Mouse (Mus musculus) forebrain, embryonic 11.5 days (tissue): ENCODE results near the gene Tlk2. TPM values are rescaled to one million over a fixed set of nuclear protein-coding genes. Genes with fewer than 3 reads are reported as not detected.

Source experiments
- ATAC-seq: fragments of 200-750 bp; cut with Nextera tagmentation; replicated peaks from 2 replicates; pipeline ENCODE4 v1.8.0; 2017; ENCODE audit warnings: moderate TSS enrichment; ENCODE audit not compliant: low FRiP score
- DNase-seq: peaks from one replicate; pipeline ENCODE4 v3.0.0-alpha.2; 2017; ENCODE audit warnings: low spot score
- H3K27ac ChIP-seq: fragments of 300-500 bp; sonication (generic); 2 replicates; pipeline ENCODE4 v1.5.1; 2014; ENCODE audit warnings: low read depth, low read length
- H3K27me3 ChIP-seq: fragments of 300-500 bp; sonication (generic); 2 replicates; pipeline ENCODE4 v1.6.1; 2014; ENCODE audit warnings: mild to moderate bottlenecking, low read length, mixed read lengths; ENCODE audit not compliant: control insufficient read depth, insufficient read depth
- H3K36me3 ChIP-seq: fragments of 300-500 bp; sonication (generic); 2 replicates; pipeline ENCODE4 v1.6.1; 2014; ENCODE audit warnings: mild to moderate bottlenecking, low read length, moderate library complexity, mixed read lengths; ENCODE audit not compliant: control insufficient read depth, insufficient read depth
- H3K4me1 ChIP-seq: fragments of 300-500 bp; sonication (generic); replicated peaks from 2 replicates; pipeline ENCODE4 v1.6.1; 2014; ENCODE audit warnings: low read length, mixed read lengths; ENCODE audit not compliant: control insufficient read depth, insufficient read depth
- H3K4me2 ChIP-seq: fragments of 300-500 bp; sonication (generic); 2 replicates; pipeline ENCODE4 v1.6.1; 2014; ENCODE audit warnings: low read depth, mild to moderate bottlenecking, low read length, moderate library complexity, mixed read lengths; ENCODE audit not compliant: severe bottlenecking
- H3K4me3 ChIP-seq: fragments of 300-500 bp; sonication (generic); 2 replicates; pipeline ENCODE4 v1.5.1; 2014; ENCODE audit warnings: low read depth, low read length
- H3K9ac ChIP-seq: fragments of 300-500 bp; sonication (generic); 2 replicates; pipeline ENCODE4 v1.6.1; 2014; ENCODE audit warnings: low read length
- H3K9me3 ChIP-seq: fragments of 300-500 bp; sonication (generic); 2 replicates; pipeline ENCODE4 v1.6.1; 2016; ENCODE audit warnings: low read length, mixed read lengths; ENCODE audit not compliant: control insufficient read depth
- WGBS: fragments of 180-500 bp; shearing (Covaris S2); extraction: QIAGEN DNeasy Blood & Tissue Kit; methylation state at CpG from one replicate; pipeline ENCODE4 v1.1.7; 2014; 5-methylcytosine and 5-hydroxymethylcytosine counted together
- polyA plus RNA-seq: library from polyadenylated mRNA; unstranded; fragments of >200 nt; fragmentation: Nextera tagmentation; extraction: Ambion mirVana; gene quantifications from 2 replicates; pipeline ENCODE4 v1.2.1, GENCODE M21; 2014

The Tlk2 gene
- polyA plus RNA-seq, 1 experiment from 2014 or later: 27.5 TPM

- no peak overlapping the region for H3K9ac ChIP-seq
- no peaks in the 10 kb centered on the region for H3K4me1 ChIP-seq
- no peak overlapping the region for H3K27ac ChIP-seq
- no peak overlapping the region for H3K4me3 ChIP-seq
- 97% methylated on average over 1 of the region's 1 CpGs for WGBS
- no peaks in the 10 kb centered on the region; the same call in 1 of the 2 replicates for H3K36me3 ChIP-seq
- H3K27me3 ChIP-seq: no peaks in the 10 kb centered on the region
- H3K4me2 ChIP-seq: no peak overlapping the region
- DNase-seq (no peak), ATAC-seq (no peak)
- no peaks in the 10 kb centered on the region for H3K9me3 ChIP-seq
Observed at GRCm38 (mm10) chr11:105210007-105210406, 31.4 kb downstream of the Tlk2 start.

- Histone ChIP-seq H3K9ac (no peak overlapping the region), H3K4me3 (no peak overlapping the region), H3K27ac (no peak overlapping the region), H3K4me2 (no peak overlapping the region), H3K36me3 (no peaks in the 10 kb centered on the region; the same call in 1 of the 2 replicates), H3K9me3 (no peaks in the 10 kb centered on the region), H3K4me1 (no peaks in the 10 kb centered on the region), H3K27me3 (no peaks in the 10 kb centered on the region)
- 94% methylated on average over 1 of the region's 1 CpGs for WGBS
- no peak for DNase-seq
- ATAC-seq: no peak
Observed at GRCm38 (mm10) chr11:105214257-105214656, 35.6 kb downstream of the Tlk2 start.

- H3K4me3 ChIP-seq: no peak overlapping the region
- H3K9ac ChIP-seq: no peak overlapping the region
- H3K27me3 ChIP-seq: no peaks in the 10 kb centered on the region
- H3K4me2 ChIP-seq: no peak overlapping the region
- WGBS: 94% methylated on average over 2 of the region's 2 CpGs
- no peaks in the 10 kb centered on the region for H3K9me3 ChIP-seq
- no peak overlapping the region for H3K27ac ChIP-seq
- no peak for DNase-seq
- ATAC-seq: no peak
- H3K36me3 ChIP-seq: no peaks in the 10 kb centered on the region; the same call in 1 of the 2 replicates
- H3K4me1 ChIP-seq: no peaks in the 10 kb centered on the region
Observed at GRCm38 (mm10) chr11:105217771-105218170, 39.2 kb downstream of the Tlk2 start.

- Histone ChIP-seq H3K9me3 (no peaks in the 10 kb centered on the region), H3K27ac (no peak overlapping the region), H3K4me3 (no peak overlapping the region), H3K27me3 (no peaks in the 10 kb centered on the region), H3K4me2 (no peak overlapping the region), H3K9ac (no peak overlapping the region), H3K4me1 (no peaks in the 10 kb centered on the region), H3K36me3 (no peaks in the 10 kb centered on the region)
- WGBS: 92% methylated on average over 2 of the region's 2 CpGs
- ATAC-seq: no peak
- no peak for DNase-seq
Observed at GRCm38 (mm10) chr11:105234501-105234900, 55.9 kb downstream of the Tlk2 start.

GRCm38 (mm10) chr11:105240991-105241390 lies 62.4 kb downstream of the Tlk2 start:
- H3K9ac ChIP-seq: no peak overlapping the region
- no peak for ATAC-seq
- H3K4me2 ChIP-seq: no peak overlapping the region
- H3K27me3 ChIP-seq: no peaks in the 10 kb centered on the region
- no peak for DNase-seq
- no peak overlapping the region for H3K27ac ChIP-seq
- H3K36me3 ChIP-seq: no peaks in the 10 kb centered on the region; the same call in 1 of the 2 replicates
- no peaks in the 10 kb centered on the region for H3K4me1 ChIP-seq
- H3K9me3 ChIP-seq: no peaks in the 10 kb centered on the region
- H3K4me3 ChIP-seq: no peak overlapping the region

- no peaks in the 10 kb centered on the region for H3K27me3 ChIP-seq
- no peak overlapping the region for H3K27ac ChIP-seq
- DNase-seq (no peak), ATAC-seq (no peak)
- no peaks in the 10 kb centered on the region; the same call in 1 of the 2 replicates for H3K36me3 ChIP-seq
- 100% methylated on average over 1 of the region's 1 CpGs for WGBS
- no peak overlapping the region for H3K4me3 ChIP-seq
- H3K9me3 ChIP-seq: no peaks in the 10 kb centered on the region
- no peak overlapping the region for H3K4me2 ChIP-seq
- H3K9ac ChIP-seq: no peak overlapping the region
- no peaks in the 10 kb centered on the region for H3K4me1 ChIP-seq
Observed at GRCm38 (mm10) chr11:105246369-105246768, 67.8 kb downstream of the Tlk2 start.

- DNase-seq (no peak), ATAC-seq (no peak)
- no peaks in the 10 kb centered on the region; the same call in 1 of the 2 replicates for H3K36me3 ChIP-seq
- no peaks in the 10 kb centered on the region for H3K27me3 ChIP-seq
- no peak overlapping the region for H3K27ac ChIP-seq
- H3K9me3 ChIP-seq: no peaks in the 10 kb centered on the region
- no peak overlapping the region for H3K4me3 ChIP-seq
- H3K9ac ChIP-seq: no peak overlapping the region
- 90% methylated on average over 6 of the region's 6 CpGs for WGBS
- no peak overlapping the region for H3K4me2 ChIP-seq
- no peaks in the 10 kb centered on the region for H3K4me1 ChIP-seq
Observed at GRCm38 (mm10) chr11:105246785-105247184, 68.2 kb downstream of the Tlk2 start.

GRCm38 (mm10) chr11:105247321-105247720 lies 68.7 kb downstream of the Tlk2 start:
- no peaks in the 10 kb centered on the region for H3K9me3 ChIP-seq
- no peaks in the 10 kb centered on the region for H3K27me3 ChIP-seq
- H3K27ac ChIP-seq: no peak overlapping the region
- no peaks in the 10 kb centered on the region; the same call in 1 of the 2 replicates for H3K36me3 ChIP-seq
- 96% methylated on average over 5 of the region's 5 CpGs for WGBS
- H3K9ac ChIP-seq: no peak overlapping the region
- DNase-seq (no peak), ATAC-seq (no peak)
- no peak overlapping the region for H3K4me2 ChIP-seq
- no peaks in the 10 kb centered on the region for H3K4me1 ChIP-seq
- no peak overlapping the region for H3K4me3 ChIP-seq

- WGBS: 81% methylated on average over 2 of the region's 3 CpGs
- ATAC-seq: no peak
- H3K4me3 ChIP-seq: no peak overlapping the region
Observed at GRCm38 (mm10) chr11:105259733-105260132, 81.1 kb downstream of the Tlk2 start.

More at GRCm38 (mm10) chr11:105259733-105260132, 81.1 kb downstream of the Tlk2 start:
- H3K4me2 ChIP-seq: no peak overlapping the region
- no peaks in the 10 kb centered on the region for H3K4me1 ChIP-seq
- no peaks in the 10 kb centered on the region; the same call in 1 of the 2 replicates for H3K36me3 ChIP-seq
- H3K9ac ChIP-seq: no peak overlapping the region
- H3K27ac ChIP-seq: no peak overlapping the region
- no peak for DNase-seq
- no peaks in the 10 kb centered on the region for H3K9me3 ChIP-seq
- H3K27me3 ChIP-seq: no peaks in the 10 kb centered on the region
